Mouse (Mus musculus) neural tube, embryonic 10.5 days (tissue): ENCODE measurements around the gene Csrnp1.

ENCODE experiments used
- DNase-seq: peaks from one replicate; pipeline ENCODE4 v3.0.0-alpha.2; 2017; ENCODE audit warnings: low spot score; ENCODE audit errors: extremely low spot score

The Csrnp1 gene

DNA sequence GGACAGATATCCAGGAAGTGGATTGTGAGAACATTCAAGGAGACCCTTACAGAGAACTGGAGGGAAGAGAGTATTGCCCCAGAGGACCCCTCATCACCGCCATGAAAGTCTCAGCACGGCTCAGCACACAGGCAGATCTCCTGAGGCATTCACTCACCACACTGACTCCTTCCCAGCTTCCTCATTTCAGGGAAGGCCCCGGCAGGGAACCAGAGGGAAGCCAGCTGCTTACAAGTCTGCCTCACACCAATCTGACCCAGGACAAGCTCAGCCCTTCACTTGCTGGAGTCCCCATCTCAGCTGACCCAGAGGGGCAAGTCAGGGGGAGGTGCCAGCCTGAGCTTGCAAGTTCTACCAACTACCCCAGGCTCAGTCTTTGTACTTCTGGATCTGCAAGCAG, 35.7 kb downstream of the Csrnp1 start:
- DNase-seq: no peak

DNA sequence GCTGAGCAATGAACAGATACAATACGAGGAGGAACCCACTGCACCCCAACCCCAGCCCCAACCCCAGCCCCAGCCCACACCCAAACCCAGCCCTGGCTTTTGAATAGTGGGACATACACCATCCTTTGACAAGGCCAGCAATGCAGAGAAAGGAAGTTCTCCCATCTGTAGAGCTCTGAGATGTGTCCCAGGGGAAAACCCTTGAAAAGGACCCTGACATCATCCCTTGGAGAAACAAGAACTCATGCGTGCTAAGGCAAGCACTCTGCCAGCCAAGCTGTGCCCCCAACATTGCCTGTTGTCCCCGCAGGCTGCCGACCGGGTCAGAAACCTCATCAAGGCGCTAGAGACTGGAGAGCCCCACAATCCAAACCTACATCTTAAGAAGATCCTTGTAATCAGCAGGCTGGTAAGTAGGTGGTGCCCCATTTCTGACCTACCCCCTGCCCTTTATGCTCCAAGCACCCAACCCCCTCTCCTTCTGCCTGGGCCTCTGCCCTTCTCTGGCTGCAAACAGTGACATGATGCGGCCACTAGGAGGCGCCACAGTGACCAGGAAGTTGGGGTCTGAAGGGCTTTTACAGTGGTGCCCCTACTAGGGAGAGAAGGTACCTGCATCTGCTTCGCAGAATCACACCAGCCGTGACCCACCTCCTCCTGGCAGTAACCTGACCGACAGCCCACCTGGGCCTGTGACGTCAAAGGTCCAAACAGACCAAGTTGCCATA, 39.1 kb downstream of the Csrnp1 start:
- no peak for DNase-seq

DNA sequence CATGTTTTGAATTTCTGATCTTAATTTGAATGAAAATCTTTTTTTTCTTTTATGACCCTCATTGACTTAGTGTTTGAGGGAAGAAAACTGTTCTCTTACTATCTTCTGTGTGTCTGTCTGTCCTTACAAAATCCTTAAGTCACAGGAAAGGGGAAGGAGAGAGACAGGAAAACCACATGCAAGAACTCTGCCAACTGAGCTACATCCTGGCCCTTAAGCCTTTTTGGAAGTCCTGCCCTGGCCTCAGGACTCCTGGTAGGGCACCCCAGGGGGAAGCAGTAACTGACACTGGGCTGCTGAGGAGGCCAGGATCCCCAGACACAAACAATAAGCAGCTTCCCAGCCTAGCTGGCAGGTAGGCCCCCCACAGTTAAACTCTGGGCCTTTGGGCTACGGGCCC, 41.1 kb downstream of the Csrnp1 start:
- DNase-seq: no peak

DNA sequence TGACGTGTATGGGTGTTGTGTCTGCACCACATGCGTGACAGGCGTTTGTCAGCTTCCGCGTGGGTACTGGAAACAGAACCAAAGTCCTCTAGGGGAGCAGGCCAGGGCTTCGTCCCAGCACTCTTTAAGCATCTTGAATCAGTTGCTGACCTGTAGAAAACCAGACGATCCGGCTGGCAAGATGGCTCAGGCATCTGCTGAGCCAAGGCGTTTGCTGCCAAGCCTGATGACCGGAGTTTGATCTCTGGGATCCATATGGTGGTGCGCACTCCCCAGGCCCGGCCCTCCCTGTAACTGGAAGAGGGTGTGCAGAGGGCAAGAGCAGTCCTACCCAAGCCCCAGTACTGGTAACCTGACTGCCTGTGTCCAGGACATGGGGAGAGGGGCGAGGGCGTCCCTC, 42.6 kb downstream of the Csrnp1 start:
- DNase-seq: no peak

DNA sequence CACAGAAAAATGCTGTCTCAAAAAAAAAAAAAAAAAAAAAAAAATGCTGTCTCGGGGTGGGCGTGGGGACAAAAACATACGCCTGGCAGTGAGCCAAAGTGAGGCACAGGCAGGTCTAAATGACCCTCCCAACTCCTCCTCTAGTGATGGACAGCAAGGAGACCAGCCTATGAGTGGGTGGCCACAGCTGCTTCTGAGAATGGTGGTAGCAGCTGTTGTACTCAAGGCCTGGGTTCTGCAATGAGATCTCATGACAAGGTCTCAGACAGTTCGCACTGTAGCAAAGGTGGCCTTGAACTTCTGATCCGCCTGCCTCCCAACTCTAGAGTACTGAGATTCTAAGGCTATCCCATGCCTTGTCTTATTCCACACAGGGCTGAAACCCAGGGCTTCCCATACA, 43.1 kb downstream of the Csrnp1 start:
- no peak for DNase-seq

DNA sequence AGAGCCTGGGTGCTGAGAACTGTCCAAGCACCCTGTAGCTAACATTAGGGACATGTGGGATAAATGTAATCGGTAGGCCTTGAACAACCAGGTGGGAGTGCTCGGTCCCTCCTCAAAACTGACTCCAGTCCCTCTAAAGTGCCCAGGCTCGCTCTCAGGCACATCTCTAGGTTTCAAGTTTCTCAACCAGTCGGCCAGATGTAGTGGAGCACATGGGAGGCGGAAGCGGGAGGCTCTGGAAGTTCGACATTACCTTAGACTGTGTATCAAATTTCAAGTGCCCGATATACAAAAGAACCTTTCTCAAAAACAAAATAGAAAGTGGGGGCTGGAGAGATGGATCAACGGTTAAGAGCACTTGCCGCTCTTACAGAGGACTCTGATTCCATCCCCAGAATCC, 44.8 kb downstream of the Csrnp1 start:
- no peak for DNase-seq

DNA sequence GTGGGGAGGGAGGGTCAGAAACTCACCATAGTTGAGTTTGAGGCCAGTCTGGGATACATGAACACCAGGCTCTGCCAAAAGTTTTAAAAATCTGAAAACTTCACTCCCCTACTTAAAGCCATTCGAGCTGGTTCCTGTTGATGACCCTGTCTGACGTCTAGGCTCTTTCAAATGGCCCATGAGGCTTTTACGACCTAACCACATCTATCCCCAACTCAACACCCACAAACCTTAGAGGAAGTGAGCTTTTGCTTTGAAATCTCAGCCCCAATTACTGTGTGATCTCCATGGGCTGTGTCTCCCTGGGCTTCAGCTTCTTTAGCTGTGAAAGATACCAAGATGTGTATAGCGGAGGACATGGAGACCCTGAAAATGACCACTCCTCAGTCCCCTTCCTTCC, 46.0 kb downstream of the Csrnp1 start:
- no peak for DNase-seq

DNA sequence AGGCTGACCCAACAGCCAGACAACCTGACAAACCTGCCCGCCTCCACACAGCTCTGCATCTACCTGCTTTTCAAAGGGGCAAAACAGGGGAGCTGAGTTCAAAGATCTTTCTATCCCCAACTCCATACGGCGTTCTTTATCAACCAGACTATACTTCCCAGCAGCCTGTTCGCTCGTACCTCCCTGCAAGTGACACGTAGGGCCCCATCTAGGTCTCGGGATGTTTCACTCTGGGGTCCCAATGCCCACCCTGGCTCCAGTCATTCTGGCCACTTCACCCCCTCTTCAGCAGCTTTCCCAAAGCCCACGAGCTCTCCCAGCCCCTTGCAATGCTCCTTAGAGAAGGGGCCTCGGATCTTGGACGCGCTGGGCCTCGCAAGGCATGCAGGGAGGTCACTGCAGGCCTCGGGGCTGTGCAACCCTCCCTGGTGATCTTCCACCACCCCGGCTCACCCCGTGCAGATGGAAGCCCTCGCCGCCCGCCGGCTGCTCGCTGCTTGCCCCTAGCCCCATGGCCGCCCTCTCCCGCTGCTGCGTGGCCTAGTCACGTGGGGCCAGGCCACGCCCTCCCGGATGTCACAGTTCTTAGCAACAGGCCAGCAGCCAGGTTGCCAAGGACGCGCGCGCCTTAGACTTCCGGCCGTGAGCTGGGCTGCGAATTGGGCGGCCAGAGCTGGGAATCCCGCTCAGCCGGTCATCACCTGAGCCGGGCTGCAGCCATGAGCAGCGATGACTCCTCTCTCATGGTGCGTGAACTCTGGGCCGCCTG, 47.3 kb downstream of the Csrnp1 start, which contains the start of the genes Gorasp1 and Ttc21a:
TSS of gene Gorasp1 (minus strand) at position 561 of the 769 bp plus-strand sequence.
TSS of gene Ttc21a (plus strand) at position 602 of the 769 bp plus-strand sequence.
- peak; percentile 95 for DNase-seq

DNA sequence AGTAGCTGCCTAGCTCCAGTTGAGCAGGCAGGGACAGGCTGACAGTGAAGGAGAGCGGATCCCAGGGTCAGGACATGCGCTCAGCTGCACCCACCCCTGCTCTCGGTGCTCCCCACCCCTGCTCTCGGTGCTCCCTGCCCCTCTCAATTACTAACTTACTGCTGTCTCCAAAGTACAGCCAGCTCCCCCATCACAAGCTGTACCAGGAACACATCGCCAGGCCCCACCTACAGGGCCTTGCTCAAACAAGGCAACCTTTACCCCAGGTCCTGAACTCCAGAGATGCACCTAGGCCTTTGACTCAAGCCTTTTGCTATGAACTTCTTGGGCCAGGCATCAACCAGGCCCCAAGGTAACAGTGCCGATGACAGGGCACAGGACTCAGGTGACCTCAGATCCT, 50.8 kb downstream of the Csrnp1 start:
- DNase-seq: no peak

DNA sequence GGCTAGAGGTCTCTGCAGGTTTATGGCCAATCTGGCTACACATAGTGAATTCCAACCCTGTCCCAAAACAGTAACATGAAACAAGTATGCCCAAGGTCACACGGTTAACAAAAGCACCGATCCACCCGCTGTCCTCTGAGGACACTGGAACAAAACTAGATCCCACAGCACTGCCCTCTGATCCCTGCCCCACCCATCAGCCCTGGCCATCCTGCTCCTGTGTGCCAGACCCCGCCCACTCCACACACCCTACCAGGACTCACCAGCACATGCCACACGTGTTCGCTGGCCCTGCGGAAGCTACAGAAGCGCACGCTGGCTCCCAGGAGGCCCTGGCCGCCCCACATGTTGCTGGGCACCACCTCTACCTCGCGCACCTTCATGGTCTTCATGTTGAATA, 52.1 kb downstream of the Csrnp1 start:
- no peak for DNase-seq

DNA sequence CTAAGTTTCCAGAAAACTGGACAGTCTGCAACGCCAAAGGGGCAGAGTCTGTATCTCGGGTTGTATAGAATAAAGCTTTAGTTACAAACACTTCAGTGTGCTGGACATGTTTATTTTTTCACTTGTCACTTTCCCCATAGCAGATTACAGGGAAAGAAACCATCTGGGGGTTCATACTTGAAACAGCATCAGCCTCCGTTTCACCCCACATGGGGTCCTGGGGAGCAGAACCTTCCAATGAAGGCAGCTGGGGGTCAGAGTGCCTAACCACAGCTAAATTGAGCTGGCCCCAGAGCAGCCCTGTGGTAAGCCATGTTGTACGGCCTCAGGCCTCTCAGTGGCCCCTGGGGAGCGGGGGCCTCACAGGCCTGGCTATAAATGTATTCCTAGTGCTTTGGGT, 58.0 kb downstream of the Csrnp1 start:
- DNase-seq: no peak

DNA sequence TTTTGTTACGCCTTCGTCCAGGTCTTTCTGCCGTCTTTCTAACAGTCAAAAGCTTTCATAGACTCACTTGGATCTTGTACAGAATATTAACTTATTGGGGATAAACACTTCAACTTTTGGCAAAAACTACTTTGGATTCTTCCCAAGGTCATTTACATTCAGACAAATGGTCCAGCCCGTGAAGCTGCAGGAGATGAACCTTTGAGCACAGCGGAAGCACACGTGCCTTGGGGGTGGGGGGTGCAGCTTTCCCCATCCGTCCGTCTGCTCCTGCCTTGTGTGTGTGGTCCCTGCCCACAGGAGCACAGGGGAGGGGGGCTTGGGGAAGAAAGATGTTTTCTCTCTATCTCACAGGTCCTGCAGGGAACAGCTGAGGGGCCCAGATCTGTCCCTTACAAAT, 58.7 kb downstream of the Csrnp1 start:
- DNase-seq: no peak

DNA sequence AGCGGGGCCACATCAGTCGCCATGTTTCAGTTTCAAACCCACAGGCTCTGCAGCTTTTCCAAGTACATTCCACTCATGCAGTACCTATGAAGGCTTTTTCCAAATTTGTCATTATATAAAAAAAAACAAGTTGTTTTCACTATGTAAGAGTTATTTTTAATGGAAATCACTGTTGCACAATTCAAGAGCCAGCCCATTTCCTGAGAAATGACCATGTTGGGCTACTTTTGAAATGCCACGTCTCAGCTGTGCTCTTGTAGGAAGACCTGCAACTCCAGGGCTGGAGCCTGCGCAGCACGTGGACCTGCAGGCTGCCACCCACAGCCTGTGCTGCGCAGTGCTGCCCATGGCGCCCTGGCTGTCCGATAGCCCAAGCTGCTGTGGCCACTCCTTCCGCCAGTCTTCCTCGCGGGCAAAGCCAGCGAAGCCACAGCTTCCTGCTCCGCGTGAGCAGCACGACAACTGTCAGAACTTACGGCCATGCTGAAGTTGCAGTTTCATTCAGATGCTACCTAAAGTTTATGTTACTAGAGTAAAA, 59.3 kb downstream of the Csrnp1 start:
- no peak for DNase-seq

DNA sequence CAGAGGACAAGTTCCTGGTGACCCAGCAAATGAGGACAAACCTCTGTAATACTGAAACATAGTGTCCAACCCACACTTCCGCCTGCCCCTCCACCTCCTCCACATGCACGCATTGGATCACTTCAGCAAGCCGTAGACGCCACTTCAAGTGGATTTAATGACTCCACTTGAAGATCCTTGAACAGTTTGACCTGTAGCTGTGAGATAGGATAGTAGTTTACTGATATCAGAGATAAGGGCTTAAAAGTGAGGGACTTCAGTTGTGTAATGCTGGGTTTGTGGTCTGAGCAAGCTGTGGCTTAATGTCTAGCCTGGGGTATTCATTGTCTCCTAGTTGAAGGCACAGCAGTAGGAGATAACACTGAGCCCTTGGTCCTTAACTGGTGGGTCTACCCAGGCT, 61.0 kb downstream of the Csrnp1 start:
- DNase-seq: no peak
